Mouse (Mus musculus): ENCODE results near the gene Ankrd33.

The Ankrd33 gene

GRCm38 (mm10) chr15:101115511-101116110 is at the start of gene Ankrd33:
Gene Ankrd33, plus strand, starts transcription at chr15:101115755.
- DNase-seq (ENCODE audit: extremely low spot score) = no peak

- DNase-seq (ENCODE audit: extremely low spot score) = peak; percentile 82
These were observed 49.1 kb upstream of the Ankrd33 start for GRCm38 (mm10) chr15:101066364-101066847.

- peak; percentile 63 for DNase-seq (ENCODE audit: extremely low spot score)
These were observed 48.4 kb upstream of the Ankrd33 start for GRCm38 (mm10) chr15:101066920-101067696.

DNA sequence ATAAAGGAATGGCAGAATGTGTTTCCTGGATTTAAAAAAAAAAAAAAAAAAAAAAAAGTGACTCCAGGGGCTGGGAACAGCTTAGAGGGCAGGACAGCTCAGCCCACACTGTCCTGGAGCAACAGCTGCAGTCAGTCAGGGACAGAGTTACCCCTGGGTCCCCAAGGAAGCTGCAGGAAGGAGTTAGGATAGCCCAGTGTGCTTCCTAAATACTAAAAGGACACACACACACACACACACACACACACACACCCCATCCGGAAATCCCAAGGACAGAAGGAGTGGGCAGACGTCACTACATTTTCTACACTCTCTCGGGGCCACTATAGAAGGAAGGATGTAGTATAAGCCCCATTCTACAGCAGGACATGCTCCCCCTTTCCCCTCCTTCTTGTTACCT is 47.5 kb upstream of the Ankrd33 start:
- no peak for DNase-seq (ENCODE audit: extremely low spot score)

DNA sequence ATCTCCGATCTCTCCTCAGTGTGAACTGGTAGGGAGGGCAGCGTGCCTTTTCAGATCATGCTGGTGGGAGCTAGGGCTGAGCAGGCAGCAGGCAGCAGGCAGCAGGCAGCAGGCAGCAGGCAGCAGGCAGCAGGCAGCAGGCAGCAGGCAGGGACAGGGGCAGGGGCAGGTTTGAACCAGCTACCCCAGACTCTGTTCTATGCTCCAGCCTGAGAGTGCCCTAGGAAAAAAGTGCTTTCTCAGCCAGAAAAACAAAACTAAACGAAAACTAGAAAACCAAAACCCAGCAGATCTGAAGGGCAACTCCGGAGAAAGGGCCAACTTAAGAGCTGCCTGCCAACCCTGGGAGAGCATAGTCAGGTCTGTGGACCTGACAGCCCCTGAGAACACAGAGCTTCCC is 46.9 kb upstream of the Ankrd33 start:
- DNase-seq (ENCODE audit: extremely low spot score) = no peak

DNA sequence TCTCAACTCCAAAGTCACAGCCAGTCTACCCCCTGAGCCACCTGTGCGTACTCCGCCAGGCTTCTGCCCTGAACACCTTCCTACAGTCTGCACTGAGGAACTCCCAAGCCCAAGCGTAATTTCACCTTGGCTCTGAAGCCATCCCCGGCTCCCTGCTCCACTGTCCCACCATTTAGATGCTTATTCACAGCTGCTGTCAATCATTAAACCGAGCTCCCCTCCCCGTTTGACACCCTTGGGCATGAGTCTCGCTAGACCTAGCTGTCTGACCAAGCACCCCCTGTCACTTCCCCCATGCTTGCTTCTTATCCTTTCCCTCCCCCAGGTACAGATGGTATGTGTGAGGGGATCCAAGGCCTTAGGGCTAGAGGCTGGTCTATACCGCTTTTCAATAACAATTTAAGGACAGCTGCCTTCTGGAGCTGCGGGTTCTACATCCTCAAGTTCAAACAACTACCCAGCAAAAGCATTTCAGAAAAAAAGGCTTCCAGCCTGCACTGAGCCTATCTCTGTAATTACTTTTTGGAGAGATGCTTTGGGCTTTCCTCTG is 45.8 kb upstream of the Ankrd33 start:
- DNase-seq (ENCODE audit: extremely low spot score) = no peak

DNA sequence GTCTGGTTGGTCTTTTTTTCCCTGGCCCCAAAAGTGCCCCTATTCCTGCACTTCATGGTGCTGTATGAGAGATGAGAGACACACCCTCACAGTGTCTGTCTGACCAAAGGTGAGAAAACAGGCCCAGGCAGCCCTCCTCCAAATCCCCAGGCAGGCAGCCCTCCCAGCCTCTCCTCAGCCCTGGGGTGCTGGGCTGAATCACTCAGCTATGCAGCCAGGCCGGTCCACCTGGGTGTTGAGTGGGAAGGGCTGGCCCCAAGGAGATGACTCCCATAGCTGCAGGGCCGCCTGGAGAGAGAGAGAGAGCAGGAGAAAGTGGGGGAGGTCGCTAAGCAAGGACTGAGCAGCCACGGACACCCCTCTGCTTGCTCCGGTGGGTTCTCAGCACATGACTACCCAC is 44.8 kb upstream of the Ankrd33 start:
- DNase-seq (ENCODE audit: extremely low spot score) = no peak

- DNase-seq (ENCODE audit: extremely low spot score) = peak; percentile 3
These were observed 42.8 kb upstream of the Ankrd33 start for GRCm38 (mm10) chr15:101072736-101073135.

DNA sequence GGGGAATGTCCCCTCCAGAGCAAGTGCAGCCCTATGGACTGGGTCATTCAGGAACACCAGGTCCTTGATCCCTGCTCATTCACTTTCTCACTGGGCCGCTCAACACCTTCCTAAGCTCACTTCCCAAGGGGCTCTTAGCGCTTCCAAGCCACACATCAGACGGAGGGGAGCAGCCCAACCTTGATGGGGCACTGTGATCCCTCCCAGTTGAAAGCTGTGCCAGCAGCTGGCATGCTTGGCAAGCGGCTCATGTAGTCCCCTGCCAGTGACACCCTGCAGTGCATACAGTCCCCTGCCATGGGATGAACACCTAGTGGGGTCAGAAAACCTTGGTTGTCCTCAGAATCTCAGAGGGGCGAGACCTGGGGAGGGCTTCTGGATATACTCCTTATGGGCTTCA is 41.5 kb upstream of the Ankrd33 start:
- no peak for DNase-seq (ENCODE audit: extremely low spot score)

GRCm38 (mm10) chr15:101075150-101075549 is 40.4 kb upstream of the Ankrd33 start:
- DNase-seq (ENCODE audit: extremely low spot score) = no peak

GRCm38 (mm10) chr15:101075656-101076055 is 39.9 kb upstream of the Ankrd33 start:
- DNase-seq (ENCODE audit: extremely low spot score) = no peak

DNA sequence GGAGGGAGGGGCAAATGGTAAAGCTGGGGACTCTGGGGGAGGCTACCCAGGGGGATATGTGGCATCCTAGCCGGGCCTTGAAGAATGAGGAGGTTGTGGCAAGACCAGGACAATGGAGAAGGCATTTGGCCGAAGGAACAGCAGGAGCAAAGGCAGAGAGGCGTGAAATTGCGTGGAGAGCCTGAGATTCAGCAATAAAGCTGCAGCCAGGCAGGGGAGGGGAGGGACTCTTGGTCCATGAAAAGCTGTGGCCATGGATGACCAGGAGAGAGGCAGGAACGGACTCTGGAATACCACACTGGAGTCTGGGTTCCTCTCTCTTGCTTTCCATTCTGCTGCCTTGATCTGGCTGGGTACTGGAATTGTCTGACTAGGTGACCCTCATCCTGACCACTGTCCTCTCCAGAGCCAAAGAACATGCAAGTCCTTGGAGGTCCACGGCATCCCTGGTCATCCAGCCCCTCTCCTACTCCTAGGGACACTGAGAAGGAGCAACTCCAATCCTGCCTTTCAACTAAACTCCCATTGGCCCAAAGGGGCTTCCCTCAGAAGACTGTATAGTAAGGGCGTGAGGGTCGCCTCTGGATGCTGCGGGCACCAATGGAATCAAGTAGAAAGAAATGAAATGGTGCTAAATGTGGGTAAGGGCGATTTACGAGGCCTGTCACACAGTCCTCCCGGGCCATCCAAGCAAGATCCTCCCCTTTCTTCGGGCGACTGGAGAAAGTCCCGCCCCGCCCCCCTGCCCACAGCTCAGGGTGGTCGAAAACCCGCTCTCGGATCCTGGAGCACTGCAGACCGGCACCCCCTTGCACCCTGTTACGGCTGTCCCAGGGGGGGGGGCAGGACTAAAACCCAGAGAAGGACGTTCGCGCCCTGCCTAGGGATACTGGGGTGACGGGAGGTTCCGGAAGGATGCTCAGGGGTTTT is 39.2 kb upstream of the Ankrd33 start:
- peak; percentile 66 for DNase-seq (ENCODE audit: extremely low spot score)

GRCm38 (mm10) chr15:101077001-101077812 is 38.3 kb upstream of the Ankrd33 start:
- DNase-seq (ENCODE audit: extremely low spot score) = peak; percentile 72

DNA sequence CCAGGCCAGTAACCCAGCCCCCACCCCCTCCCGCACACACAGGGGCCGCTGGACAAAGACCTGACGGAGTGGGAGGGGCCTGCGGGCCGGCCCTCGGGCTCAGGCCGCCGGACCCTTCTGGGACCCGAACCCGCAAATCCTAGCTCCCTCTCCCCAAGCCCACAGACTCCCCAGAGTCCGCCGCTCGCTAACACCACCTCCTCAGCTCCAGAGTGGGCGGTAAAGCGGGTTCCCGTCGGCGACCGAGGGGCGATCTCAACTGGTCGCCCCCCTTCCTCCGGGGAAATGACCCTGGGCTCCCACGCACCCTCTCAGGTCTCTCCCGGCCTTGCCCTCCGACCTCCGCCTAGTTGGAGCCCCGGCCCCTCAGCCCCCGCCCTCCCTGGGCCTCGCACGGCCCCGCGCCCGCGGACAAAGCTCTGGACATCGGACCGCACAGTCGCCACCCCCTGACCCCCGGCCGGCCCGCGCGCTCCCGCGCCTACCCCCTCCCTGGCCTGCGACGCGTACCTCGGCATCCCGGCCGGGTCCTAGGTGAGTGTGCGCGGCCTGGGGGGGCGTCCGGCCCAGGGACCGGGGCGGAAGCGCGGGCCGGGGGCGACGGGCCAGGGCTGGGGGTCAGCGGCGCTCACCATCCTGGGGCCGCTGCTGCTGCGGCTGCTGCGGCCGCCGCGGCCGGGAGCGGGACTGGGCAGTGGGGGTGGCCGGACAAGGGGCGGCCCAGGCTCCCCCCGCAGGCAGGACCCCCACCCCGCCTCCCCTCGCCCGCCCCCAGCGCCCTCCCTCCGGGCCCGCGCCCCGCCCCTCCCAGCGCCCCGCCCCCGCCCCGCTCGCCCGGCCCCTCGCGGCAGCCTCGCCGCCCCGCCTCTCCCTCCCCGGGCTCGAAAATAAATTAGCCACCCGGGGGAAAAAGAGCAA is 37.5 kb upstream of the Ankrd33 start, which contains the start of gene Fignl2:
Gene Fignl2 (minus strand): TSS at position 755 of the 918 bp plus-strand sequence.
- DNase-seq (ENCODE audit: extremely low spot score) = peak; percentile 86

DNA sequence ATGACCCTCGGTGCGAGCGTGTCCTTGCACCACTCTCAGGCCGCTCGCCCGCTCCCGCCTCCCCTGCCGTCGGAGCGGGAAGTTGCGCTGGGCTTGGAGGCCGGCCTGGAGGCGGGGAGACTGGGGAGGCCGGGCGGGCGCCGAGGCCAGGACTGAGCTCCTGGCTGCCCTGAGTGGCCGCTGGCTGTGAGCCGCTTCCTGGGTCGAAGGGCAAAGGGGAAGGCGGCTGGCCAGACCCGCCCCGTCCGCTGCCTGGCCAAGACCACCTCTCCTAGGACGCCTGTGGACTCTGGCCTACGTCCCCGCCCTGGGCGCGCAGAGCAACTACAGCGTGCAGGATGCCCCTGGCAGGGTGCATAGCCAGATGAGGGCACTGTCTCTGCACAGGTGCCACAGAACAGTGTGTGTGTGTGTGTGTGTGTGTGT is 36.8 kb upstream of the Ankrd33 start:
- peak; percentile 92 for DNase-seq (ENCODE audit: extremely low spot score)

- DNase-seq (ENCODE audit: extremely low spot score) = no peak
These were observed 35.5 kb upstream of the Ankrd33 start for GRCm38 (mm10) chr15:101080031-101080520.

DNA sequence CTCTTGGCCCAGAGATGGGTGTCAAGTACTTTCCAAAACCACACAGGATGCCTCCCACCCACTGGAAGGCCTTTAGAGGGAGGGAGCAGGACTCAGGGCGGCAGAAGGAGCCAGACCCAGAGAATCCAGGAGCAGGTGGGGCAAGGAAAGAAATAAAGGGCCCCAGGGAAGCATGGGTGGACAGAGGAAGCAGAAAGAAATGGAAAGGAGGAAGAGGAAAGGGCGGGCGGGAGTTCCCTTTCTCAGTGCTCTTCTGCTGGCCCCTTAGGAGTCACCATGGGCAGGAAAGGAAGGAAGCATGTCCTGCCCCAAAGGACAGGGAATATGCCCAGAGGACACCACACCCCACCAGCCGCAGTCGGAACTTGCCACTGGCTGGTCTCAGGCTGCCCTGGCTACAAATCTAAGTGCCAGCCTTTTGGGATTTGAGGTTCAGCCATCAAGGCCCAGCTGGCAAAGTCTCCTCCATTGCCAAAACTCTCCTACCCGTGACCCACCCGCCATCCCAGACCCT is 34.5 kb upstream of the Ankrd33 start:
- no peak for DNase-seq (ENCODE audit: extremely low spot score)

DNA sequence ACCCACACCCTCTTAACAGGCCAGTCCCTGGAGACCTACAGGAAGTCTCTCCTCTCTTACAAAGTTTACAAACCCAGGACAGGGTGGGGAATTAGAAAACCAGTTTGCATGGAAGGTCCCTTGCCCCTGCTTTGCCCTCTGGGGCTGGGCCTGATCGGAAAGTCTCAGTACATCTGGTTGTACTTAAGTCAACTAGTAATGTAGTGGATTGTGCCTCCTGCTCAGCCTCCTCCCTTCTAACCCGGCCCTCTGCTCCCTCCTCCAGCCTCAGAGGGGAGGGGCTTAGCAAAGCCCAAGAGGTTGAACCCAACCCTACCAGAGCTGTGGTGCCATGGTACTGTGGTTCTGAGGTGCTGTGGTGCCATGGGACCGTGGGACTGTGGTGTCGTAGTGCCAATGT is 33.3 kb upstream of the Ankrd33 start:
- no peak for DNase-seq (ENCODE audit: extremely low spot score)

DNA sequence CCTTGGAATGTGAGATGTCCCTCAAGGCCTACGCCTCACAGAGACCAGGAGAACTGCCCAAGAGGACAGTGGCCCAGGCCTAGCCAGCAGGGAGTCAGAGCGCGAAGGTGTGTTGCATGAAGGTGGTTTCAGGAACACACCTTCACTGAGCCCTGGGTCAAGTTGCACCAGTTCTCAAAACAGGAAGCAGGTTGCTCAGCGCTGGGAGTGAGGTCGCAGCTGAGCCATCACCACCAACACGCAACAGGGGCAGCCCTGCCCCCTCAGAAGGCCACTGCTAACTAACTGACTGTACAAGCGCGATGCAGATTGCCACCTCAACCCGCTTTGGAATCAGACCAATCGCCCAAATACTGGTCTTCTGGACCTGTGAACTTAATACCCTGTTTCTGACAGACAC is 31.1 kb upstream of the Ankrd33 start:
- no peak for DNase-seq (ENCODE audit: extremely low spot score)

All from embryo, embryonic 9.5 days (tissue).